Mouse (Mus musculus): ENCODE results near the gene Mapt. TPM values are rescaled to one million over a fixed set of nuclear protein-coding genes. Genes with fewer than 3 reads are reported as not detected.

Mapt gene
- total and polyA plus RNA-seq, 3 experiments, result 0.21 to 1.7 (median 0.64) TPM

DNA sequence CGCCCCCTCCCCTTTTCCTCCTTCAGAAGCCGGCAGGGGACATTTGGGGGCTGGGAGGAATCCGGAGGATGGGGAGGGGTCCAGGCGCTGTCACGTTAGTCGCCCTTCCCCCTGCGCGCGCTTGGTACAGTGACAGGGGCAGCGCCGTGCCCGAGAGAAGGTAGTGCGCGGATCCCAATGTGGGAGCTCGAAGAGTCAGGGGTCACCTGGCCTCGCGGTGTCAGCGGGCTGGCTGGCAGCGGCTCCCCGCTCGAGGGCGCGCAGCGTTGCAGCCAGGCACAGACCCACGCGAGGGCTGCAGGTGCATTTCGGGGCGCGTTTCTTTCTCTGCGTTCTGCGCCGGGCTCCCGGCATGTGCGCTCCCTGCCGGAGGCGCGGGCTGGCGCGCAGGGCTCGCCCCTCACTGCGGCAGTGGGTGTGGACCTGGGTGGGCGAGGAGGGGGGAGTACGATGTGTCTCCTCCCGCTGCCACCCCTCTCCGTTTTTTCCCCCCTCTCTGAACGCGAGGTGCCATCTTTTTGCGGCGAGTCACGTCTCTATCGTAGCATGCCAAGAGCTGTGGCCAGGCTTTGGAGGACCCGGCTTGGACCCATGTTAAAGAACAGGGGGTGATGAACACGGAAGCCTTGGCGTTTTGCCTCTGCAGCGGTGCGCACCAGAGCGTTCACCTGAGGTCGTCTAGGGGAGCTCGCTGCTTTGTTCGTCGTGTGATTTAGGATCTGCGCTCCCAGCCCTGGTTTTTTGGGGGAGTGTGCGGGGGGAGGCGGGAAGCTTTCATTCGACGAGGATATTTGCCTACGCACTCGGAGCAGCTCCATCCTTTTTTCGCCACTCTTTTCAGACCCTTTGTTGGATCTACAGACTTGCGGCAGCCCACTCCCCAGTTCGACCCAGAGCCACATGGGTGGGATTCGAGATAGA, 1.2 kb downstream of the Mapt start:
- no peak overlapping the region for H3K4me3 ChIP-seq (replicated peaks in 1 of 3; ENCODE audit: low read depth in 2 of 3, low read length in 2 of 3, poor library complexity in 1 of 3)
- TF ChIP-seq BHLHE40 (IDR thresholded peaks at IDR 0.05; ENCODE audit: low read depth, low read length), result no peak
- TF ChIP-seq POLR2AphosphoS2 (IDR thresholded peaks at IDR 0.05; ENCODE audit: low read depth, low read length), result no peak
- no peak for TF ChIP-seq ZC3H11A (IDR thresholded peaks at IDR 0.05; ENCODE audit: low read depth, low read length)
- no peak for TF ChIP-seq MAX (IDR thresholded peaks at IDR 0.05; ENCODE audit: low read length)
- peaks cover 16% of the 10 kb centered on the region for H3K9me3 ChIP-seq (replicated peaks; ENCODE audit: low read length)
- peaks cover 92% of the 10 kb centered on the region for H3K27me3 ChIP-seq (replicated peaks)
- no peaks in the 10 kb centered on the region for H3K79me2 ChIP-seq (replicated peaks; ENCODE audit: control insufficient read depth, extremely low read depth, insufficient read depth, poor library complexity, severe bottlenecking)
- peaks cover 10 to 21% of the 10 kb centered on the region in 2 experiments; a peak in 3 of 4 replicates for H3K4me1 ChIP-seq (ENCODE audit: control insufficient read depth in 1 of 2, insufficient read depth in 2 of 2)
- no peak overlapping the region for H3K27ac ChIP-seq (ENCODE audit: insufficient read depth, low read depth)
- no peaks in the 10 kb centered on the region for H3K36me3 ChIP-seq (replicated peaks in 1 of 2; ENCODE audit: control insufficient read depth in 1 of 2, insufficient read depth in 1 of 2, low read length in 1 of 2)
- DNase-seq (ENCODE audit: extremely low read depth), result no peak
- no peak overlapping the region for H3K9ac ChIP-seq (ENCODE audit: insufficient read depth, low read depth)
- dilution Hi-C loops (cut with MboI; ENCODE audit: extremely low pct_ligation_motif_present, extremely low pct_unique_long_range_greater_than_20kb, low sequenced_read_pairs), result no loop called here
- in situ Hi-C loops (cut with MboI; ENCODE audit: low pct_ligation_motif_present, low pct_unique_long_range_greater_than_20kb, low sequenced_read_pairs), result no loop called here
- no peak overlapping the region for H3K4me2 ChIP-seq (ENCODE audit: insufficient read depth, low read depth, poor library complexity, severe bottlenecking)

GRCm38 (mm10) chr11:104233101-104233500, 1.9 kb downstream of the Mapt start:
- Histone ChIP-seq H3K4me1 (ENCODE audit: control insufficient read depth in 1 of 2, insufficient read depth in 2 of 2) (peaks cover 10 to 21% of the 10 kb centered on the region in 2 experiments; a peak in 3 of 4 replicates), H3K4me2 (ENCODE audit: insufficient read depth, low read depth, poor library complexity, severe bottlenecking) (no peak overlapping the region), H3K9me3 (replicated peaks; ENCODE audit: low read length) (peaks cover 16% of the 10 kb centered on the region), H3K36me3 (replicated peaks in 1 of 2; ENCODE audit: control insufficient read depth in 1 of 2, insufficient read depth in 1 of 2, low read length in 1 of 2) (no peaks in the 10 kb centered on the region), H3K27ac (ENCODE audit: insufficient read depth, low read depth) (no peak overlapping the region), H3K4me3 (replicated peaks in 1 of 3; ENCODE audit: low read depth in 2 of 3, low read length in 2 of 3, poor library complexity in 1 of 3) (no peak overlapping the region), H3K79me2 (replicated peaks; ENCODE audit: control insufficient read depth, extremely low read depth, insufficient read depth, poor library complexity, severe bottlenecking) (no peaks in the 10 kb centered on the region), H3K27me3 (replicated peaks) (peaks cover 93% of the 10 kb centered on the region), H3K9ac (ENCODE audit: insufficient read depth, low read depth) (no peak overlapping the region)
- no peak for DNase-seq (ENCODE audit: extremely low read depth)
- in situ Hi-C loops (cut with MboI; ENCODE audit: low pct_ligation_motif_present, low pct_unique_long_range_greater_than_20kb, low sequenced_read_pairs) (no loop called here), dilution Hi-C loops (cut with MboI; ENCODE audit: extremely low pct_ligation_motif_present, extremely low pct_unique_long_range_greater_than_20kb, low sequenced_read_pairs) (no loop called here)
- no peak for TF ChIP-seq NELFE (IDR thresholded peaks at IDR 0.05; ENCODE audit: low read depth, low read length)

DNA sequence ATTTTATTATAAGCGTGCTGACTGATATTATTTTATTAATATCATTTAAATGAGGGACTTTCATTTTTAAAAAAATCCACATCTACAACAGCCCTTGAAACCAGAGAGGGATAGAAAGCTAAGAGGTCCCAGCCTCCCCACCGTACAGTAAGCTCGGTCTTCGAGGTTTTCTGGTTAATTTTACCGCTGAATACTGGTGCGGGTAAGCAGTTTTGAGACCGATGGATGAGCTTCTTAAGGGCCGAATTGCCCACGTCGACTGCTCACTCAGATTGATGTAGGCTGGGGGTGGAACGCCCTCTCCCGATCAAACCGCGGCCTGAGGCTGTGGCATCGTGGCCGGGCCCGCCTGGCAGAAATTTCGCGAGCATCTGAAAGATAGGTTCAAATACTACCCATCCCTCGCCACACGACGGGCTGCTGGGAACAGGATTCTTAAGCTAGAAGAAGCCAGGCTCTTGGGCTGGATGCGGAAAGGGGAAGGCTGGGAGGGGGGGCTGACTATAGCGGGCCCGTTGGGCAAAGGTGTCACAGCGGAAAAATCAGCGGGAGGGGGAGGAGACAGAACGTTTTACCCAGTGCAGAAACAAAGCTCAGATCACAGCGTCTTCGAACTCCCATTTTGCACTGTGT, 2.5 kb downstream of the Mapt start:
- Histone ChIP-seq H3K27ac (ENCODE audit: insufficient read depth, low read depth) (no peak overlapping the region), H3K79me2 (replicated peaks; ENCODE audit: control insufficient read depth, extremely low read depth, insufficient read depth, poor library complexity, severe bottlenecking) (no peaks in the 10 kb centered on the region), H3K27me3 (replicated peaks) (peaks cover 93% of the 10 kb centered on the region), H3K4me1 (ENCODE audit: control insufficient read depth in 1 of 2, insufficient read depth in 2 of 2) (peaks cover 10 to 21% of the 10 kb centered on the region in 2 experiments; a peak in 3 of 4 replicates), H3K9ac (ENCODE audit: insufficient read depth, low read depth) (no peak overlapping the region), H3K36me3 (replicated peaks in 1 of 2; ENCODE audit: control insufficient read depth in 1 of 2, insufficient read depth in 1 of 2, low read length in 1 of 2) (no peaks in the 10 kb centered on the region), H3K4me3 (replicated peaks in 1 of 3; ENCODE audit: low read depth in 2 of 3, low read length in 2 of 3, poor library complexity in 1 of 3) (no peak overlapping the region), H3K4me2 (ENCODE audit: insufficient read depth, low read depth, poor library complexity, severe bottlenecking) (peak overlapping the region; percentile 17; the same call in 1 of the 2 replicates), H3K9me3 (replicated peaks; ENCODE audit: low read length) (peaks cover 16% of the 10 kb centered on the region)
- dilution Hi-C loops (cut with MboI; ENCODE audit: extremely low pct_ligation_motif_present, extremely low pct_unique_long_range_greater_than_20kb, low sequenced_read_pairs) (no loop called here), in situ Hi-C loops (cut with MboI; ENCODE audit: low pct_ligation_motif_present, low pct_unique_long_range_greater_than_20kb, low sequenced_read_pairs) (no loop called here)
- peak; percentile 78 for TF ChIP-seq MAZ (IDR thresholded peaks at IDR 0.05; ENCODE audit: low read depth, low read length)
- TF ChIP-seq USF2 (conservative IDR thresholded peaks at IDR 0.05; ENCODE audit: low read depth, low read length), result no peak
- TF ChIP-seq PAX5 (IDR thresholded peaks at IDR 0.05; ENCODE audit: low read length), result no peak
- TF ChIP-seq NRF1 (IDR thresholded peaks at IDR 0.05; ENCODE audit: low read depth, low read length), result no peak
- no peak for TF ChIP-seq MYC (IDR thresholded peaks at IDR 0.05; ENCODE audit: low read depth, low read length)
- no peak for TF ChIP-seq POLR2AphosphoS2 (IDR thresholded peaks at IDR 0.05; ENCODE audit: low read depth, low read length)
- peak; percentile 17 for DNase-seq (ENCODE audit: extremely low read depth)

All from CH12.LX (cell line).